Mouse (Mus musculus) mature B cell (primary cell): Measurements from ENCODE around the gene Gm11099.

ENCODE experiments used
- in situ Hi-C: fragments of 300-500 bp; cut with MboI; formaldehyde crosslinking; loops from 2 replicates; pipeline ENCODE4 v1.14.3; 2019

The Gm11099 gene

DNA sequence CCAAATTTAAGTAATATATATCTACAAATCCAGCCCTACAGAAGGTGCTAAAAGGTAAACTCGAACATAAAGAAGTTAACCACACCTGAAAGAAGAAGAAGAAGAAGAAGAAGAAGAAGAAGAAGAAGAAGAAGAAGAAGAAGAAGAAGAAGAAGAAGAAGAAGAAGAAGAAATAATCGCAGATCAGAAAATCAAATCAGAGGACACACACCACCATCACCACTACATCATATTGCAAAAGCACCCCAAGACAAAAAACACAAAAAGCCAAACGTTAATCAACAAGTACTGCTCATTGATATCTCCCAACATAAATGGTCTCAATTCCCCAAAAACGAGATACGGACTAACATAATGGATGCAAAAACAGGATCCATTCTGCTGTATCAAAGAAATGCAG is at the start of gene Gm11099:
Gene Gm11099 (plus strand): TSS at position 301 of the 400 bp plus-strand sequence.
- in situ Hi-C loops = no loop called here

DNA sequence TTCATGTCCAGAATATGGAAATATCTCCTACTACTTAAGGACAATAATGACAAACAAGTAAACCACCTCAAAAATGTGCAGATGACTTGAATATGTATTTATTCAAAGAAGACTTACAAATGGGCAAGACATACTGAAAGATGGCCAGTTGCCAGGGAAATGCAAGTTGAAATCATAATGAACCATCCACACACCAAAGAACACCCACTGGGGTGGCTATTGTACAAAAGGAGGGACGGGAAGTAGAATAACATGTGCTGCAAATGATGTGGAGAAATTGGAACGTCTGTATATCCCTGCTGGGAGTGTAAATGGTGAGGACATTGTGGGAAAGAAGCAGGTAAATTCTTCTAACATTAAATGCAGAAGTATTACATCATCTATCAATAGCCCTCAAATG is 46.3 kb upstream of the Gm11099 start:
- in situ Hi-C loops = no loop called here

DNA sequence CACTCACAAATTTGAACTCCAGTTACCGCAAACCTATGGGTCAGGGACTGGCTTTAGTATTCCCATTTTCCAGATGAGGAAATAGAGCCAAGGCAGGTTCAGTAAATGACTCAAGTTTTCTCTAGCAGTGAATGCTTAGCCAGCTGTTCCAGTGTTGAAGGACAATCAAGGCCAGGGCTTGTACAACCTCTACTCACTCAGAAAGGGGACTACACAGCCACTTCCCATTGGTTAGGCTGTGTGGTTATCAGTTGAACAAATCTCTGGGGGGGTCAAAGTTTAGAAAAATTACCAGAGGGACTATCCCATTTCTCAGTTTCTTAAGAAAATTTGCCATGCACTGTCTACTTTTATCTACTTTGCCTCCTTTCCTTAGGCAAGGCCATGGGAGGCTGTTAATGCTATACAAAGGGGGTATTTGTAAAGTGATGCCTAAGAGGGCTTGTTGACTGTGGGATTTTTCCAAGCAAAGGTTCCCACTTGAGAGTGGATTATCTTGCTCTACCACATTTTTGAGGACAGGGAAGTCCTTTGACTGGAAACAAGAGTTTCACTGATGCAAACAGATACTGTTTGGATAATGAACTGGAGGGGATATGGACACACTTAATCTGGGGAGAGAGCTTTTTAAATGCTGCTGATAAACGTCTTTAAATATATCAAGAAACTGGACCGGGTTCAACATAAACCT is 30.2 kb upstream of the Gm11099 start:
- in situ Hi-C loops = no loop called here

DNA sequence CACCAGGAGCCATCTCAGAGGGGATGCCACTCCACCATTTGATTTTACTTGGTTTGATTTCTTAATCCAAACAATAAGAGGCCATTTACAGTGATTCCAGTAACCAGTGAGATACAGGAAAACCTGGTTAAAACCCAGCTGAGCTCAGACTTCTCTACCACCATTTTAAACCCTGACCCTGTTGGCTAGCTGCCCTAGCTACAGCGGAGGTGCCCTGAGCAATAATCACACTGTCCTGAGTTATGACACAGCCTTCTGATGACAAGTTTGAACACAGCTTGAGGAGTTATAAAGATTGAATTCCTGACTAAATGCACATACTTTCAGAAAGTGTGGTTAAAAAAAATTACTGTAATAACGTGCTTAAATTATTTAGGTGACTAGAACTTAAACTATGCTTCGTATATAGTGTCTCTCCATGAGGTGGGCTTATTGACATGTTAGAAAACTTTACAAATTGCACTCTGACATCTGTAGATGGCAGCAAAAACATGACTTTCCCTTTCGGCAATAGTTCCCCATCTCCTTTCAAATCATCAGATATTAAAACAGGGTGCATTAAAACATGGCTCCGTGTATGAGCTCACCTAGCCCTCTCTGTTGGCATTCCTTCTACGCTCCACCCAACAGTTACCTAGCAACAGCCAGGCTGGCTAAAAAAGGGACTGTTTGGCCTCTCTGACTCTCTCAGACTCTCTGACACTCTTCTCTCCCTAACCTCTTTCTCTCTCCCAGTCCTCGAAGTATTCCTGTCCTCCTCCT is 29.1 kb upstream of the Gm11099 start:
- in situ Hi-C loops = no loop called here

DNA sequence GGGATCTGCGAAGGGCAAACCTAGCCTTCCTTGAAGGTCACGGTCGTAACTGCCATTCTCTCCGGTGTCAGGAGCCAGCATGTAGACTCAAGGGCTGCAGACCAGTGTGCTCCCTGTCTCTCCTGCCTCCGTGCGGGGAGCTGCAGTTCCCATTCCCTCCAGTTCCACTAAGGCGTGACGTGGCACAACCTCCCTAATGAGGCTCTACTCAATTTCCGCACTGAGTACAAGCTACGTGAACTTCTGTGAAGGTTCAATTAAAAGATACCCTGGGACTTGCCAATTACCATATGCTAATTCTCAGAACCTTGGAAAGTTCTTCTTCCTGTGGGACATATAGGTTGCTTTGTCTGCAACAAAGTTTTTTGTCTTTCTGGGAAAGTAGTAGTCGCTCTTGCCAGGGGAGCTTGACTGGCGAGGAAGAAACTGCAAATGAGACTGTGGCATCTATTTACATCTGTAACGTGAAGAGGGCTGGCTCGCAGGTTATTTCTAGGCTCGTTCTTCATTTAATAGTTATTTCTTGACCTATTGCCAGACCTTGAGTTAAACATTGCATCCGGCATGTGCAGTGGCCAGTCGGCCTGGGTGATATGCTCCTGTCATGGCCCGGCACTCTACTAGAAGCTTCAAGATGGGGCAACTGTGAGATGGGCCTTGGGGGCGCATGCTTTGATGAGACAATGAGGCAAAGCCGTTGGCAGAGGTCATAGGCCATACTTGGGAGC is 26.8 kb upstream of the Gm11099 start:
- in situ Hi-C loops = no loop called here

DNA sequence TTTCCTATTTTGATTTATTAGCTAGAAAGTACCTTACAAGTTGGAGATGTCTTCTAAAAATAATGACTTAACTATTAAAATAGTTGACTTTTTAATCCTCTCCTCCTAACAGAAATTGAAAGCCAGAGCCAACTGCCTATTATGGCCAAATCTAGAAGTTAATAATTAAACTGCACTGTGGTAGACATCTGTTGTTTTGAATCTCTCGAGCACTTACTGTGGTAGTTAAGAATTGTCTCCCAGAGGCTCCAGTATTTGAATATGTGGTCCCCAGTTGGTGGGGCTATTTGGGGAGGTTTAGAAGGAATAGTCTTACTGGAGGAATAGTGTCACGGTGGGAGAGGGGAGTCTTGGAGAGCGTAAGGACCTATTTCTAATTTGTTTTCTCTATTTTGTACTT is 18.2 kb upstream of the Gm11099 start:
- in situ Hi-C loops = no loop called here

DNA sequence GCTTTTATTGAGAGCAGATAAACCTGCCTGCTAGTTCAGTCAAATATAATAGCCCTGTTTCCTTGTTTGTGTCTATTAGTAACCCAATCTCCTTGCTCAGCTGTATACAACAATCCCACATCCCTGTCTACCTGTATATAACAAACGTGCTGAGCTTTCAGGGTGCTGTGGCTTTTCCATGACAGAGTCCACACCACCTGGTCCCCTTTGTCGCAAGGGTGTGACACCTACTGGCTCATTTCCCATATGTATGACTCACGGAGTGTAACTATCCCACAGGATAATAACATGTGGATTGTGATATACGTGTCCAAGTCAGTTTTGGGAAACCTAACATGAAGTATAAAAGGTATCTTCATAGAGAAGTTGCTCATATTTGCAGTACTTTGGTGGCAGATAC is 16.8 kb upstream of the Gm11099 start:
- in situ Hi-C loops = no loop called here

DNA sequence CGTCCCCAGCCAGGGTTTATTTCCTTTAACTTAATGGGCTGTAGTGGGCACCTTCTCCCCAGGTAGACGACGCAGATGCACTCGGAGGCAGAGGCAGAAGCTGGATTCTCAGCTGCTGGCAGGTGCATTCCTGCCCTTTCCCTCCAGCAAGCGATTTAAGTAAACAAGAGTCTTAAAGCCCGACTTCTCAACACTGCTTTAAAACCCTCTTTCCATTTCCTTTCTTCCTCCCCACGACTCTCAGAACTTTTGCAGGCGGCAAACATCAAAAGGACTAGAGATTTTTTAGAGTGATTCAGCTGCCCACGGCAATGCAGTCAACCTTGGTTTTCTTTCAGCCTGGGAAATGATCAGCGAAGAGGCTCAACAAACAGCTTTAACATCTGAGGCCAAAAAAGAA is 14.7 kb upstream of the Gm11099 start:
- in situ Hi-C loops = no loop called here

DNA sequence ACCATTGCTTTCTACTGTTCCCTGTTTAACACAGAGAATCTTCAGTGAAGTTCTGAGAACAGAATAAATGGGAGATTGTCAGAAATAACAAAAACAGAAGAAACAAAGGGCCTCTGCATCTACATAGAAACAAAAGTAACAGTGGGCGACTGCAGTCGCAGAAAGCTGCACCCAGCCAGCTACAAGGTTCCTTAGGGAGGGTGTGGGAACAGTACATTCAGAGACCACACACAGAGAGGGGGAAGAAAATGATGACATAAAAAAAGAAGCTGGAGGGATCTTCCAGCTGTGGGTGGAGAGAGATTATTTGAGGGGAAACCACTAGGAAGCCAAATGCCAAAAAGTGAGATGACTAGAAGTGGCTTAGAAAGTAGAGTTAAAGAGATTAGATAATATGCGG is 20.6 kb downstream of the Gm11099 start:
- in situ Hi-C loops = no loop called here

DNA sequence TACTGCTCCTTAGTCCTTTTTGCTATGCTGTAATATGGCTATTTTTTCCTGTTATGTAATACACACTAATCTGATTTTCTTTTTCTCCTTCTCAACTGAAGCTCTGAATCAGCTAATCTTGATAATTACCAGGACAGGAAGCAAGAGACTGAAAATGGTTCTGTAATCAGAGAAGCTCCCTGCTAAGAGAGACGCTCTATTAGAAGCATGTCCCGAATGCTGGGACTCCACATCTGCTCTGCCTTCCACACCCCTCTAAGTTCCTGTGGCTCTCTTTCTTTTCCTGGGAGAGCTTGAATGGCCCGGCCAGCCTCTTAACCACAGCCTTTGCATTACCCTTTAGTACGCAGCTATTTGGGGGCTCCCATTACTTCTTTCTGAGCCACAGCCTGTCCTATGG is 45.8 kb downstream of the Gm11099 start:
- in situ Hi-C loops = no loop called here

DNA sequence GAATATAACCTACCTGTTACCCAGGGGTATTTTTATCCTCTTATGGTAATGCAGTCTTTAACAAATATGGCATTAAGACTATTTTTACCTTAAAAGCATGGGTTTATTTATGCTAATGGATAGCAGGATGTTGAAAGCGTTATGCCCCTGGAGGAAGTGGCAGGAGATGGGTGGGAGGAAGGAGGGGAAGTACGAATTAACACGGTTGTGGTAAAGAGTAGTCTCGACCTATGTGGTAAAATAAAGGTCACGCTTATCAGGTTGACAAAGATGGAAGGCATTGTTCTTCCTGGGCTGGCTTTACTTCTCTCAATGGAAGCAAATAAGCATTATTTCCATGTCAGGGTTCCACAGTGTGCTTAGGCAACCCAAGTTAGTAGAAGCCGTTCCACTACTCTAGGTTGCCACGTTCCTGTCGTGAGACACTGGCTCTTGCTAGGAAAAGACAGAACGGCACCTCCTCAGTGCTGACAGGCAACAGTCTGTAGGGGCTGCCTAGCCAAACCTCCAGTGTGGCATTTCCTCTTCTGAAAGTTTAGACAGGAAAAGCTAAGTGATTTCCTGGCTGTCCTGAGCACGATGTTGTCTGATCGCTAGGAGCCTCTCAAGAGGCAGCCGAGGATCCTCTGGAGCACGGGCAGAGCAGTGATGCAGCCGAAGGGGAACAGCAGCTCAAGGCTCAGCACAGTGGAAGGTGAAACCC is 47.7 kb downstream of the Gm11099 start:
- in situ Hi-C loops = no loop called here

DNA sequence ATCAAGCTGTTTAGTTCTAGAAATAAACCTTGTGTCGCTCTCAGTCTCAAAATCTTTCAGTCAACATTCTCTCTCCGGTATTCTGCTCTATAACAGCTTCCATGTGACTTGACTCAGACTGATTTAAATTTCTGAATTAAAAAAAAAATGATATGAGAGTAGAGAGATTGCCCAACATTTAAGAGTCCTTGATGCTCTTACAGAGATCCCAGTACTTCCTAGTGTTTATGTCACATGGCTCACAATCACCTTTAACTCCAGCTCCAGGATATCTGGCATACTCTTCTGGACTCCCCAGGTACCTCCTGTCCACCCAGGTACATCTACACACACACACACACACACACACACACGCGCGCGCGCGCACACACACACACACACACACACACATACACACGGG is 53.1 kb downstream of the Gm11099 start:
- in situ Hi-C loops = no loop called here

DNA sequence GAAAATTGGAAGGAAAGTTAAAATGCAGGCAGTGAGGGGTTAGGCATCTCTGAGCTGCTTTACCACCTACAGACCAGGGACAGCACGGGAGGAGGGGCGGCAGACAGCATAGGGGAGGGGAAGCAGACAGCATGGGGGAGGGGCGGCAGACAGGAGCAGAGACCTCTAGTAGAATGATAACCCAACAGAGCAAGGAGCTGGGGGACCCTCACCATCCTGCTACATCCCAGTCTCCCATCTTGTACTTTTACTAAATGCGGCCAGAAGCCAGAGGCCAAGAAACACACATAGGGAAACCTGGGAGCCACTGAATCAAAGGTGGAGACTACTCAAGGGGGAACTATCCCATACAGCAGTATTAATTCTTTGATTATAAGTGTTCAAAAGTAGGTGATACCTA is 59.1 kb downstream of the Gm11099 start:
- in situ Hi-C loops = no loop called here

DNA sequence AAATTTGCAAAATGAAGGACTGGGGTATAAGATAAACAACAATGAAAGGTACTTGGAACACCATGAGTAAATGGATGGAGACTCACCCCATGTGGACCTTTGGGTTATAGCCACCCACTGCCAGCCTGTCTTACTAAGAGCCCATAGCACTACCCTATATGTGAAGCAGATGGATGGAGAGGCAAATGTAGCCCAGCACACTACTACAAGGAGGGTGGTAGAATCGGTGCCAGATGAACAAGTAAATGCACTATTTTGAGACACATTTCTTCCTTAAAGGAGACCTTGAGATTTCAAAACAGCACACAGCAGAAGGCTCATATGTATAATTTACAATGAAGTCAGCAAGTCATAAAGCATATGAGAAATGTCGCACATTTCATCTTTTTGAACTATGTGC is 66.3 kb downstream of the Gm11099 start:
- in situ Hi-C loops = no loop called here

DNA sequence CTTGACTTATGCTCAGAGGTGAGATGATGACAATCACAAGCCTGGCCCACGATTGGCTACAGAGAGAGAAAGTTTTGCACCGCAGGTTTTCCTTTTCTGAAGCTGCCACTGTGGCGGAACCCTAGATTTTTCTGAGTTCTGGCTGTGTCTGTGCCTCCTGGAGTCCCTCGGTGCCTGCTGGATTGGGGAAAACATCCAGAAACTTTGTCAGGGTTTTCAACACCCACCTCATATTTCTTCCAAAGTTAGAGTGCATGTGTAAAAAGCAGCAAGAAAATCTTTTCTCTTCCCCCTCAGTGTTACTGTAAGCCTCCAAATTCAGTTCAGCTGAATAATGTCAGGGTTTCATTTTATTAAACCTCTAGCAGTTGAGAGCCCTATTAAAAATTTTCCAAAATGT is 82.1 kb downstream of the Gm11099 start:
- in situ Hi-C loops = no loop called here

DNA sequence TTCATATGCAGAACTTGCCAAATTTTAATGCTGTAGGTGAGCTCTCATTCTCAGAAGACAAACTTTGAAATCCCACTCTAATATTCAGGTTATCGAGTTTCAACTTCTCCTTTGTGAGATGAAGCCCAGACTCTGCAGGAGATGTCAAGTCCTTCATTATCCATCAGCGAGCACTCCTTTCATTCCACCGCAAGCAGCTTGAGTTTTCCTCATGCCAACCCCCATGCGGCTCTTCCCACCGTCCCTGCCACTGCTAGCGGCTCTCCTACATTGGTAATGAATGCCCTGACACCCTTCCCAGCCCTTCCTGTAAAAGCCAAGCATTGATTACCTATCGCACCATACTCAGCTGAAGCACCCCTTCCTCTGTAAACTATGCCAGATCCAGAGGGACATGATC is 89.6 kb downstream of the Gm11099 start:
- in situ Hi-C loops = no loop called here

DNA sequence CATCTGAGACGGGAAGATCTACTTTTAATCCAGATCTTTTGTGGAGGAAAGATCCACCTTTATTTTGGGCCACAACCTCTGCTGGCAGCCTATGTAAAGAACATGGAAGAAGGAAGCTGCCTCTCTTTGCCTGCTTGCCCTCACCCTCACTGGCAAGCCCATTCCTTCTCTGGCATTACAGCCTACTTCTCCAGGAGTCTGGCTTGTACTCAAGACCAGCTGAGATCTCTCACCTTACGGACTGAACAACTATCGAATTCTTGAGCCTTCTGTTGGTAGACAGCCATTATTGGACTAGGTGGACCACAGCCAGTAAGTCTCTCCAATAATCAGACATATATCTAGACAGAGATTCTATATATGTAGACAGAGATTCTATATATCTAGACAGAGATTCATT is 92.9 kb downstream of the Gm11099 start:
- in situ Hi-C loops = no loop called here

DNA sequence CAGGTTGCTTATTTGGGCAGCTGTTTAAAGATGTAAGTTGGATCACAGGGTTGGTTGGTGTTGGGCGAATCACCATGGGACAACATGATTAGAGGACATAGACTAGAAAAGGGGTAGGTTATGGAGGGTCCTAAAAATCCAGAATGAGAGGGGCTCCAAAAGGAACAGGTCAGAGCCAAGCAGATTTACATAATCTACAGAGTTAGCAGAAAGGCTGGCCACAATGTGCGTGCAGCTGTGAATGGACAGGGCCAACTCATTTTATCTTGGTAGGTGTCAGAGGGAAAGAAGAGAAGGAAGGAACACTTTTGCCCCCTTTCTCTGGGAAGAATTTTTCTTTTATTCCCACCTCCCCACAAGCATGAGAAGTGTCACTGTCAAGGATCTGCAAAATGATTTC is 97.1 kb downstream of the Gm11099 start:
- in situ Hi-C loops = no loop called here

DNA sequence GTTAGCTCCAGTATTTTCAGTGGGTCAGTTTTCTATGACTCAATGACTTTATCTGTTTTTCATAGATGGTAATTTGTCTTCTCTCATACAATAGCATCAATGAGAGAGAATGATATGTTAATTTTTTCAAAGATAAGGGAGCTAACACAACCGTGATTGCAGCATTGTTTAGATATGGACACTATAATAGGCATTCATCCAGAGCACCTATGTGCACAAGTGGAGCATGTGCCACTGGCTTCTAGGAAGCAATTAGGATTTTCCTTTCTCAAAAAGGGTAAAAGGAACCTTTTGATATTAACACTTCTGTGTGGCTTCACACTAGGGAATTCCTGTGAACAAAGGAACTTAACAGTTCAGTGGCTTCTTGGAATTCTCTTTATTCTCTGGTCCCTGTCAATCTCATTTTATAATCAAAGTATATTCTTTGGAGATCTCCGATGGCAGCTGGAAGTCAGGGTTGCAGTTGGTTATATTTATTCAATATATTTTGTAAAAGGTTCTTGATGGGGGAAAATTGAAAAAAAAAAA is 97.6 kb downstream of the Gm11099 start:
- in situ Hi-C loops = no loop called here
